Mouse (Mus musculus) CH12.LX (cell line): ENCODE data around the gene Scrn1.

ENCODE experiments used
- MAX ChIP-seq: IDR thresholded peaks from 2 replicates; pipeline ENCODE4 v1.6.1; 2011; ENCODE audit warnings: low read length, improper control_type of control experiment
- TCF12 ChIP-seq: IDR thresholded peaks from 2 replicates; pipeline ENCODE4 v1.6.1; 2014; ENCODE audit warnings: low read depth, mild to moderate bottlenecking, inconsistent platforms, low read length, improper control_type of control experiment

DNA sequence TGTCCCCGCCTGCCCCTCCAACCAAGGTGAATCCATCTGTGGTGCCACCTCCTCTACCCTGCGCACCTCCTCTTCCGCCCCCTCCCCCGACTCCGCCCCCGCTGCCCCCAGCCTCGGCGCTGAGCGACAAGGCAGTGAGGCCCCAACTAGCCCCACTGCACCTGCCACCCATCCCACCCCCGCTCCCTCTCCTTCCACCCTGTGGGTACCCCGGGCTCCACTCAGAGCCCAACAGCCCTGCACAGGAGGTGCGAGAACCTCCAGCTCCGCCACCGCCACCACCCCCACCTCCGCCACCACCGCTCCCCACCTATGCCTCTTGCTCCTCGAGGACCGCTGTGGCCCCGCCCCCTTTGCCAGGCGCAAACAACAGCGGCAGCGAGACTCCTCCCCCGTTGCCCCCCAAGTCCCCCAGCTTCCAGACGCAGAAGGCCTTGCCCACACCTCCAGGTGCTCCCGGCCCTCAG is 80.8 kb downstream of the Scrn1 start:
- TF ChIP-seq TCF12, result no peak
- no peak for TF ChIP-seq MAX
